ENCODE assay signal across 8 mouse cellular contexts in genomic region chr9:64638250-64638649, GRCm38 (mm10).
DNase-seq lines count a peak whose midpoint lies in the region; ATAC-seq and TF ChIP-seq lines count a peak whose summit lies in the region.

No protein-coding gene starts in this region.

- TF ChIP-seq CTCF in kidney, adult 2 months (conservative IDR thresholded peaks at IDR 0.05; ENCODE audit: insufficient read depth, insufficient read length, low read depth, low read length): no peak
- TF ChIP-seq CTCF in lung, adult 2 months (IDR thresholded peaks at IDR 0.05; ENCODE audit: insufficient read depth, low read length): no peak
- no peak for TF ChIP-seq CTCF in small intestine, adult 2 months (IDR thresholded peaks at IDR 0.05; ENCODE audit: extremely low read depth, insufficient read length, insufficient replicate concordance, low read depth, low read length)

- H3K36me3 ChIP-seq in kidney, adult 2 months (ENCODE audit: control insufficient read depth, insufficient read depth, low read length): no peaks in the 10 kb centered on the region
- H3K36me3 ChIP-seq in small intestine, adult 2 months (ENCODE audit: control insufficient read depth, insufficient read depth, low read length): no peaks in the 10 kb centered on the region

- H3K27me3 ChIP-seq in kidney, adult 2 months (replicated peaks; ENCODE audit: control insufficient read depth, insufficient read depth, low read length): no peaks in the 10 kb centered on the region
- H3K27me3 ChIP-seq in small intestine, adult 2 months (ENCODE audit: control insufficient read depth, insufficient read depth, low read length): peaks cover 10% of the 10 kb centered on the region; the same call in 1 of the 2 replicates

- no peak for ATAC-seq in monocyte, adult 5-6 weeks (replicated peaks; ENCODE audit: insufficient number of reproducible peaks, low FRiP score, low TSS enrichment, poor library complexity, severe bottlenecking)

- H3K4me3 ChIP-seq in kidney, adult 2 months (ENCODE audit: insufficient read depth, low read depth, low read length): no peak overlapping the region
- H3K4me3 ChIP-seq in lung, adult 2 months (replicated peaks; ENCODE audit: extremely low read depth, low read depth, low read length): no peak overlapping the region
- H3K4me3 ChIP-seq in small intestine, adult 2 months (ENCODE audit: low read depth, low read length): peak overlapping the region; percentile 39

- no peak for TF ChIP-seq POLR2A in kidney, adult 2 months (IDR thresholded peaks at IDR 0.05; ENCODE audit: low read depth, low read length)
- no peak for TF ChIP-seq POLR2A in lung, adult 2 months (IDR thresholded peaks at IDR 0.05; ENCODE audit: borderline replicate concordance, extremely low read depth, low read depth, low read length)
- no peak for TF ChIP-seq POLR2A in small intestine, adult 2 months (IDR thresholded peaks at IDR 0.05; ENCODE audit: low read depth, low read length)

- H3K4me1 ChIP-seq in kidney, adult 2 months (ENCODE audit: control insufficient read depth, insufficient read depth, low read length): no peaks in the 10 kb centered on the region
- H3K4me1 ChIP-seq in lung, adult 2 months (ENCODE audit: control insufficient read depth, insufficient read depth, low read length): no peaks in the 10 kb centered on the region
- peaks cover 10% of the 10 kb centered on the region for H3K4me1 ChIP-seq in small intestine, adult 2 months (ENCODE audit: control insufficient read depth, insufficient read depth, insufficient read length, low read length)

- H3K27ac ChIP-seq in kidney, adult 2 months (ENCODE audit: insufficient read depth, low read depth, low read length): no peak overlapping the region
- H3K27ac ChIP-seq in small intestine, adult 2 months (ENCODE audit: insufficient read depth, low read depth, low read length): no peak overlapping the region

- 8% methylated on average over 22 of the region's 22 CpGs for WGBS in kidney, adult 2 months
- 6% methylated on average over 22 of the region's 22 CpGs for WGBS in lung, adult 2 months
- 2% methylated on average over 22 of the region's 22 CpGs for WGBS in small intestine, adult 2 months

- peak; percentile 17 to 21 for DNase-seq in lung, adult 18-20 months
- no peak for DNase-seq in lung, postnatal 25 days (ENCODE audit: low spot score)
- peak; percentile 38 for DNase-seq in c-Kit-positive CD71-positive TER-119-positive erythroid progenitor cells, embryonic 14.5 days (ENCODE audit: low spot score)
- DNase-seq in heart, adult 8-10 months (ENCODE audit: low spot score): peak; percentile 2
- DNase-seq in kidney, adult 2 months: peak; percentile 52
- DNase-seq in lung, adult 2 months: peak; percentile 9
